Mouse (Mus musculus) CH12.LX (cell line): ENCODE data around the gene Tigd3.

Source experiments
- MAZ ChIP-seq: IDR thresholded peaks from 2 replicates; pipeline ENCODE4 v1.6.1; 2012; ENCODE audit warnings: low read depth, mild to moderate bottlenecking, inconsistent platforms, low read length, improper control_type of control experiment, moderate library complexity
- MYC ChIP-seq: IDR thresholded peaks from 2 replicates; pipeline ENCODE4 v1.6.1; 2011; ENCODE audit warnings: low read depth, mild to moderate bottlenecking, improper control_type of control experiment, low read length

DNA sequence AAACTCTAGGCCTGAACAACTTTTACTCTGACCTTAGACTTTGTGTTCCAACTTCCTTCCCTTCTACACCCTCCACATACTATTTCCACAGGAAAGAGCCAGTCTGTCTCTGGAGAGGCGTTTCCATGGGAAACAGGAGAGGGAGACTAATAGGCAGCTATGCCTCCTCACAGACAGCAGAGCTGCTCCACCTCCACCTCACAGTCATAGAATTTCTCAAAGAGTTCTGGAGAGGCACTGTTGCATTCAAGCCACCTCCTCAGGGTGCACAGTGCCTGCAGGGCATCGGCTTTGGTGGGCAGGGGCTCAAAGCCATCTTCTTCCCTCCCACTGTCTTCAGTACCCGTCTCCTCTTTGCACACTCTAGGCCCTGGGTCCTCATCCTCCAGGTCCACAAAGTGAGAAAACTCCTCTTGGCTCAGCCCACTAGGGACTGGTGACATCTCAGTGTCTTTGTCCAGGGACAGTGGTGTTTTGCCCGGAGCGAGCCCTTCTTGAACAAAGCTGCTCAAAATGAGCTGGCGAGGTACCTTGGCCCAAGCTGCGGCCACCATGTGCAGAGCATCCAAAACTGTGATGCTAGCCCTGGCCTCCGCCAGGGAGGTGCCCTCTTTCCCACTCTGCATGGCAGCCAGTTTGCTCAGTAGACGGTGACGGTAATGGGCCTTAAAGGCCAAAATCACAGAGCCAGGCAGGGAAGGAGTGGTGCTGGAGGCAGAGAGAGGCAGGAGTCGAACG lies 2.3 kb downstream of the Tigd3 start:
- no peak for TF ChIP-seq MAZ
- TF ChIP-seq MYC = no peak
